Mouse (Mus musculus) left cerebral cortex, postnatal 4 days (tissue): ENCODE measurements around the gene Prr13. TPM values are rescaled to one million over a fixed set of nuclear protein-coding genes. Genes with fewer than 3 reads are reported as not detected.
A peak's percentile ranks its signal among the peaks of the same experiment; 100 is the strongest.

Experiments used
- DNase-seq: peaks from one replicate; pipeline ENCODE4 v3.0.0-alpha.2; 2022
- intact Hi-C: fragments of 180-260 bp; cut with DNase I; formaldehyde crosslinking; loops from one replicate; pipeline ENCODE4 v1.15.1; 2025
- total RNA-seq, 2 experiments: library from RNA; stranded (reverse); gene quantifications; 2 replicates each; pipeline ENCODE4 v1.2.3; 2021

Gene Prr13
- total RNA-seq, result 10 to 100 TPM; 18.6 to 20.0 TPM

- peak; percentile 93 for DNase-seq
- intact Hi-C loops, result no loop called here
These were observed at the start of gene Prr13 for GRCm38 (mm10) chr15:102458904-102459317. Gene Prr13, plus strand, starts transcription at chr15:102459028.

GRCm38 (mm10) chr15:102409286-102409685 is 49.5 kb upstream of the Prr13 start:
- DNase-seq, result no peak
- intact Hi-C loops, result no loop called here

DNA sequence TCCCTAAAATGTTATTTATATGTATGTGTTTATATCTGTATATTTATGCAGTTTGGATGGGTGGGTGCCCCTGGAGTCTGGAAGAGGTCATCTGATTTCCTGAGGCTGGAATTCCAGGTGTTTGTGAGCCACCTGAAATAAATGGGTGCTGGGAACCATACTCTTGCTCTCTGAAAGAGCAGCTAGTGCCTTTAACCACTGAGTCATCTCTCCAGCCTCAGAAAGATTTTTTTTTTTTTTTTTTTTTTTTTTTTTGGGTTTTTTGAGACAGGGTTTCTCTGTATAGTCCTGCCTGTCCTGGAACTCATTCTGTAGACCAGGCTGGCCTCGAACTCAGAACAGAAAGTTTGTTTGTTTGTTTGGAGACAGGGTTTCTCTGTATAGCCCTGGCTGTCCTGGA is 47.8 kb upstream of the Prr13 start:
- intact Hi-C loops, result no loop called here
- no peak for DNase-seq

- intact Hi-C loops, result no loop called here
These were observed 45.1 kb upstream of the Prr13 start for GRCm38 (mm10) chr15:102413687-102414086.

GRCm38 (mm10) chr15:102417524-102417923 is 41.3 kb upstream of the Prr13 start:
- intact Hi-C loops, result no loop called here
- no peak for DNase-seq

More at GRCm38 (mm10) chr15:102413687-102414086, 45.1 kb upstream of the Prr13 start:
- no peak for DNase-seq

- intact Hi-C loops, result loop anchor here (5.0 kb wide), 1 partner anchor 44 kb away; no protein-coding TSS in a partner anchor
- no peak for DNase-seq
These were observed 37.8 kb upstream of the Prr13 start for GRCm38 (mm10) chr15:102420986-102421385.

- no peak for DNase-seq
- intact Hi-C loops, result loop anchor here (5.0 kb wide), 1 partner anchor 44 kb away; no protein-coding TSS in a partner anchor
These were observed 37.4 kb upstream of the Prr13 start for GRCm38 (mm10) chr15:102421437-102421836.

DNA sequence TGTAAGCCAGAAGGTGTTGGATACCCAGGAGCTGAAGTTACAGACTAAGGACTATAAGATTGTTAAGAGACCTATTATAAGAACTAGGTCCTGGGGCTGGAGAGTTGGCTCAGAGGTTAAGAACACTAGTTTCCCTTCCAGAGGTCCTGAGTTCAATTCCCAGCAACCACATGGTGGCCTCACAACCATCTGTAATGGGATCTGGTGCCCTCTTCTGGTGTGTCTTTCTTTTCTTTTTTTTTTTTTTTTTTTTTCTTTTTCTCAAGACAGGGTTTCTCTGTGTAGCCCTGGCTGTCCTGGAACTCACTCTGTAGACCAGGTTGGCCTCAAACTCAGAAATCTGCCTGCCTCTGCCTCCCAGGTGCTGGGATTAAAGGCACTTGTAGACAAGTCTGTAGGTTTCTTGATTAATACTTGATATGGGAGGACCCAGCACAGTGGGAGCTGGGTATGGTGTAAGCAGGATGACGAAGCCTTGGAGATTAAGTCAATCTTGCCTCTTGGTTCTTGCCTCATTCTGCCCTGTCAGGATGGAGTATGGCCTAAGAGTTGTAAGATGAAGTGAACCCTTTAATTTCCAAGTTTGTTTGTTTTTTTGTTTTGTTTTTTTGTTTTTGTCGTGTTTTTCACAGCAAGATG is 35.1 kb upstream of the Prr13 start:
- no peak for DNase-seq
- intact Hi-C loops, result loop anchor here (5.0 kb wide), 1 partner anchor 46 kb away; no protein-coding TSS in a partner anchor

GRCm38 (mm10) chr15:102424657-102425056 is 34.2 kb upstream of the Prr13 start:
- DNase-seq, result no peak
- intact Hi-C loops, result loop anchor here (5.0 kb wide), 1 partner anchor 47 kb away; no protein-coding TSS in a partner anchor

DNA sequence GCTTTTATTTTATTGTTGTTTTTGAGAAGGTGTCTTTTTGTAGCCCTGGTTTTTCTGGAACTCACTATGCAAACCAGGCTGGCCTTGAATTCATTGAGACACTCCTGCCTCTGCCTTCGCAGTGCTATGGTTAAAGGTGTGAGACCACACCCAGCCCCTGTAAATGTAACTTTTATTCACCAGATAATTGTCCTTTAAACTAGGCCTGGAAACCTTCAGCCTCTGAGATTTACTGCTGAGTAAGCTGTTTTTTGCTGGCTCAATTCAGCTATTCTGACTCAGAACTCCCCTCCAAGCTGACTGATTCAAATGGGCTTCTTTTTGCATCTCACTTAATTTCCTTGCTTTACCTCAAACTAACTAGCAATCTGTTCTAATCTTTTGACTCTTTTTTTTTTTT is 31.9 kb upstream of the Prr13 start:
- no peak for DNase-seq
- intact Hi-C loops, result no loop called here

- DNase-seq, result no peak
- intact Hi-C loops, result no loop called here
These were observed 26.8 kb upstream of the Prr13 start for GRCm38 (mm10) chr15:102432046-102432445.

- no peak for DNase-seq
- intact Hi-C loops, result no loop called here
These were observed 25.7 kb upstream of the Prr13 start for GRCm38 (mm10) chr15:102433173-102433572.

DNA sequence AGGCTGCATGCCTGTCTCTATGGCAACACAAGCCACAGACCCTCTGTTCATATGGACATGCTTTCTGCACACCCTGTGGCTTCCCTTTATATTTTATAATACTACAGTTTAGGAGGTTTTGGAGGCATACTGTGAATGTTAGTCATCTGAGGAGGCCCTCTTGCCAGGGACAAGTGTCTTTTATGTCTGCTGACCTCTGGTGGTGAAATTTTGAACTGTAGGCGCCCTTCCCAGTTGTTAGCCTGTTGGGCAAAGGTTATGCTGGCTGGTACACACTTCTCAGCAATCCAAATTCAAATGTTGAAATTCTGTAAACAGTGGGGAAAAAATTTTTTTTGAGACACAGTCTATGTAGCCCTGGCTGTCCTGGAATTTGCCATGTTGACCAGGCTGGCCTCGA is 16.3 kb upstream of the Prr13 start:
- intact Hi-C loops, result loop anchor here (10.0 kb wide), 1 partner anchor 58 kb away; no protein-coding TSS in a partner anchor
- DNase-seq, result peak; percentile 83

DNA sequence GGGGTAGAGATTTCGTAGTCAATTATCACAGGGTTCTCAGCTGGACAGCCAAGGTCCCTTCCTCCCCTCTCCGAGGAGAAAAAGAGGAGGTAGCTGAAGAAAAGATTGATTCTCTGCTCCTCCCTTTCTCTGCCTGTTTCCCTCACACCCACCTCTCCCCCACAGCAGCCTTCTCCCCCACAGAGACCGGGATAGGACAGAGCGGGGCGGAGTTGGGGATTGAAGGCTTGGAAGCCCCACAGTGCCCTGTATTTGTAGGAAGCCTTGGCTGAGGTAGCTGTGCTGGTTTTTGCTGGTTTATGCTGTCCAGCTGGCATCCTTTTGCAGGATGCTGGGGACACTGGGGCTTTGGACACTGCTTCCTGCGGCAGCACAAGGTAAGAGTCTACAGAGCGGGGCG is 13.7 kb upstream of the Prr13 start, which contains the start of gene Amhr2:
TSS of gene Amhr2 (plus strand) at position 222 of the 400 bp plus-strand sequence.
- intact Hi-C loops, result loop anchor here (10.0 kb wide), 1 partner anchor 60 kb away; no protein-coding TSS in a partner anchor
- no peak for DNase-seq

- no peak for DNase-seq
- intact Hi-C loops, result loop anchor here (10.0 kb wide), 1 partner anchor 62 kb away; no protein-coding TSS in a partner anchor
These were observed 12.4 kb upstream of the Prr13 start for GRCm38 (mm10) chr15:102446448-102446847.

- intact Hi-C loops, result loop anchor here (10.0 kb wide), 1 partner anchor 65 kb away; no protein-coding TSS in a partner anchor
- no peak for DNase-seq
These were observed 9.5 kb upstream of the Prr13 start for GRCm38 (mm10) chr15:102449366-102449765.

GRCm38 (mm10) chr15:102450928-102451327 is 7.9 kb upstream of the Prr13 start:
- intact Hi-C loops, result no loop called here
- no peak for DNase-seq

DNA sequence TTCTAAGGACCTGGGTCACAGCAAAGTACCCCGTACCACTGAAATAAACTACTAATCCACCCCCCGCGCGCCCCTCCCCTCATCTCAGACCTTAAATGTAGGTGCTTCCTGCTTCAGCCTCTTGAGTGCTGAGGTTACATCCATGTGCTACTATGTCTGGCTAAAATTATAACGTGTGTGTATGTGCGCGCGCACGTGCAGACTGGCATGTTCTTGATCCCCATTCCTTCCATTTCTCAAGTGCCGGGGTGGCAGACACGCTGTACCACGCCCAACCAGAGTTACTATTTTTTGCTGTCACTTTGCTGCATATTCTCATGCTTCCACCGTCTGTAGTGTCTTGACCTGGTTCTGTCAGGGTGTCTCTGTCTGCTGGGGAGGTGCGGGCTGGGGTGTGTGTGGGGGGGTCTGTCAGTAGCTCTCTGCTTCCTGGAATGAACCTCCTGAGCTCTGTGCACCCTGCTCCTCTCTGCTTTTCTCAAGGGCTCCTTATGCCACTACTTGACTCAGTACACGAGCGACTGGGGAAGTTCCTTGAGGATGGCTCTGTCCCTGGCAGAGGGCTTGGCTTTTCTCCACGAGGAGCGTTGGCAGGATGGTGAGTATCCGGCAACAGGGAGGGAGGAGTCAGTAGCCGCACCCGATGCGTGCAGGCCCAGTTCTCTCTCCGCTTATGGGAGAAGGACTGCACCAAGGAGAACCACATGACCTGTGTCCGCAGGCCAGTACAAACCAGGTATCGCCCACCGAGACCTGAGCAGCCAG is 7.0 kb upstream of the Prr13 start:
- intact Hi-C loops, result no loop called here
- DNase-seq, result peak; percentile 14

GRCm38 (mm10) chr15:102455993-102456392 is 2.8 kb upstream of the Prr13 start:
- intact Hi-C loops, result no loop called here
- no peak for DNase-seq

DNA sequence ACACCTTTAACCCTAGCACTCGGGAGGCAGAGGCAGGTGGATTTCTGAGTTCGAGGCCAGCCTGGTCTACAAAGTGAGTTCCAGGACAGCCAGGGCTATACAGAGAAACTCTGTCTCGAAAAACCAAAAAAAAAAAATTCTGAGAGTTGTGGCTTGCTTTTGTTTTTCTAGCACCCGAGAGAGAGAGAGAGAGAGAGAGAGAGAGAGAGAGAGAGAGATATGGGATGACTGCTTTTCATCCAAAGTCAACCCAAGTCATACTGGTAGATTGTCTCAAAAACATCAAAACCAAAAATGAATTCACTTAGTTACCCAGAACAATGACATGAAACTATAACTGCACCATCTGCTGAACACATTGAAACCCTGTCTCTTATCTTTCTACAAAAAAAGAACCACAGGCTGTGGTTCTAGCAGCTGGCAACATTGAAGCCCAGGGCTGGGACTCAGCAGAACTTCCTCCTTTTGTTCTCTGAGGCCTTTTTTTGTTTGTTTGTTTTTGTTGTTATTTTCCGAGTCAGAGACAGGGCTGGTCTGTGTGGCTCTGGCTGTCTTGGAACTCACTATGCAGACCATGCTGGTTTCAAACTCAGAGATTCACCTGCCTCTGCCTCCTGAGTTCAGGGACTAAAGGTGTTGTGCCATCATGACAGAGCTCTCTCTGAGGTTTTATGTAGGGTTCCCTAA is 635 bp upstream of the Prr13 start:
- DNase-seq, result no peak
- intact Hi-C loops, result no loop called here

- DNase-seq, result no peak
- intact Hi-C loops, result no loop called here
These were observed 553 bp downstream of the Prr13 start for GRCm38 (mm10) chr15:102459381-102459780.
